Mouse (Mus musculus) olfactory bulb, adult 2 months (tissue): ENCODE measurements around the gene Gosr2. TPM values are rescaled to one million over a fixed set of nuclear protein-coding genes. Genes with fewer than 3 reads are reported as not detected.
A peak's percentile ranks its signal among the peaks of the same experiment; 100 is the strongest.

ENCODE experiments used
- H3K27ac ChIP-seq: fragments of 200-500 bp; 2 replicates; pipeline ENCODE4 v1.5.1; 2012; ENCODE audit warnings: low read depth, low read length; ENCODE audit not compliant: insufficient read depth
- H3K4me1 ChIP-seq: fragments of 200-500 bp; 2 replicates; pipeline ENCODE4 v1.6.1; 2012; ENCODE audit warnings: low read length; ENCODE audit not compliant: control insufficient read depth, insufficient read depth
- H3K4me3 ChIP-seq: fragments of 200-500 bp; 2 replicates; pipeline ENCODE4 v1.5.1; 2012; ENCODE audit warnings: mild to moderate bottlenecking, low read depth, low read length, moderate library complexity; ENCODE audit not compliant: insufficient read depth
- CTCF ChIP-seq: fragments of 200-500 bp; IDR thresholded peaks from 2 replicates; pipeline ENCODE4 v1.5.1; 2012; ENCODE audit warnings: low read depth, mild to moderate bottlenecking, low read length, moderate library complexity; ENCODE audit not compliant: insufficient read depth
- POLR2A ChIP-seq: fragments of 200-500 bp; IDR thresholded peaks from 2 replicates; pipeline ENCODE4 v1.6.1; 2012; ENCODE audit warnings: mild to moderate bottlenecking, low read depth, low read length, moderate library complexity; ENCODE audit not compliant: insufficient read depth
- WGBS: fragments of 180-500 bp; shearing (Covaris S2); methylation state at CpG from one replicate; pipeline ENCODE4 v1.1.7; 2018; 5-methylcytosine and 5-hydroxymethylcytosine counted together
- polyA plus RNA-seq: library from polyadenylated mRNA; stranded (reverse); fragments of >200 nt; gene quantifications from 2 replicates; pipeline ENCODE4 v1.2.4, GENCODE M21; 2012; ENCODE audit warnings: low replicate concordance; ENCODE audit not compliant: missing spikeins, insufficient read depth, insufficient read length

Gene Gosr2
- polyA plus RNA-seq, 1 experiment, result not detected

- 33% methylated on average over 10 of the region's 10 CpGs for WGBS
- TF ChIP-seq CTCF, result no peak
- TF ChIP-seq POLR2A, result no peak
These were observed 44.2 kb downstream of the Gosr2 start for GRCm38 (mm10) chr11:103653359-103653965.

GRCm38 (mm10) chr11:103651426-103651825 lies 46.3 kb downstream of the Gosr2 start:
- Histone ChIP-seq H3K27ac (peak overlapping the region; percentile 78), H3K4me3 (peak overlapping the region; percentile 50), H3K4me1 (peaks cover 38% of the 10 kb centered on the region)
- TF ChIP-seq CTCF (no peak), POLR2A (no peak)
- 46% methylated on average over 6 of the region's 6 CpGs for WGBS

More at GRCm38 (mm10) chr11:103653359-103653965, 44.2 kb downstream of the Gosr2 start:
- Histone ChIP-seq H3K27ac (peak overlapping the region; percentile 57; the same call in 1 of the 2 replicates), H3K4me3 (no peak overlapping the region), H3K4me1 (peaks cover 39% of the 10 kb centered on the region)

GRCm38 (mm10) chr11:103649983-103650493 lies 47.7 kb downstream of the Gosr2 start:
- TF ChIP-seq POLR2A, result no peak
- no peak for TF ChIP-seq CTCF
- peaks cover 42% of the 10 kb centered on the region for H3K4me1 ChIP-seq
- peak overlapping the region; percentile 97 for H3K27ac ChIP-seq
- 1% methylated on average over 37 of the region's 37 CpGs for WGBS
- H3K4me3 ChIP-seq, result peak overlapping the region; percentile 80

GRCm38 (mm10) chr11:103649301-103649982 lies 48.3 kb downstream of the Gosr2 start, which contains the start of gene Rprml:
TSS of gene Rprml (plus strand) at chr11:103649570.
- H3K4me3 ChIP-seq, result peak within 1 kb of the TSS; percentile 80
- H3K27ac ChIP-seq, result peak within 1 kb of the TSS; percentile 97
- H3K4me1 ChIP-seq, result peaks cover 38% of the 10 kb centered on the region
- WGBS, result 1% methylated on average over 66 of the region's 71 CpGs
- TF ChIP-seq CTCF (no peak), POLR2A (peak; percentile 48; the same call in 1 of the 2 replicates)

- peak overlapping the region; percentile 80; the same call in 1 of the 2 replicates for H3K4me3 ChIP-seq
- WGBS, result 17% methylated on average over 7 of the region's 7 CpGs
- no peak for TF ChIP-seq POLR2A
- TF ChIP-seq CTCF, result no peak
- H3K27ac ChIP-seq, result peak overlapping the region; percentile 83
- peaks cover 37% of the 10 kb centered on the region for H3K4me1 ChIP-seq
These were observed 49.0 kb downstream of the Gosr2 start for GRCm38 (mm10) chr11:103648656-103649055.

GRCm38 (mm10) chr11:103647921-103648620 lies 49.6 kb downstream of the Gosr2 start:
- Histone ChIP-seq H3K4me1 (peaks cover 37% of the 10 kb centered on the region), H3K4me3 (no peak overlapping the region), H3K27ac (no peak overlapping the region)
- WGBS, result 34% methylated on average over 11 of the region's 11 CpGs
- TF ChIP-seq CTCF (no peak), POLR2A (no peak)

GRCm38 (mm10) chr11:103646301-103646700 lies 51.4 kb downstream of the Gosr2 start:
- WGBS, result 85% methylated on average over 6 of the region's 6 CpGs

GRCm38 (mm10) chr11:103645731-103646130 lies 52.0 kb downstream of the Gosr2 start:
- peaks cover 43% of the 10 kb centered on the region for H3K4me1 ChIP-seq
- no peak overlapping the region for H3K4me3 ChIP-seq
- 87% methylated on average over 8 of the region's 8 CpGs for WGBS
- TF ChIP-seq CTCF (no peak), POLR2A (no peak)
- H3K27ac ChIP-seq, result no peak overlapping the region

More at GRCm38 (mm10) chr11:103646301-103646700, 51.4 kb downstream of the Gosr2 start:
- no peak for TF ChIP-seq POLR2A
- no peak for TF ChIP-seq CTCF
- peaks cover 43% of the 10 kb centered on the region for H3K4me1 ChIP-seq
- no peak overlapping the region for H3K27ac ChIP-seq
- H3K4me3 ChIP-seq, result no peak overlapping the region

GRCm38 (mm10) chr11:103643211-103643610 lies 54.5 kb downstream of the Gosr2 start:
- peaks cover 39% of the 10 kb centered on the region for H3K4me1 ChIP-seq
- no peak overlapping the region for H3K4me3 ChIP-seq
- peak overlapping the region; percentile 59 for H3K27ac ChIP-seq
- TF ChIP-seq CTCF (no peak), POLR2A (no peak)
- 22% methylated on average over 9 of the region's 9 CpGs for WGBS
